Mouse (Mus musculus) gastrocnemius, adult 2 months (tissue): ENCODE results near the gene Dmrt1. TPM values are rescaled to one million over a fixed set of nuclear protein-coding genes. Genes with fewer than 3 reads are reported as not detected.

ENCODE experiments used
- DNase-seq: peaks from one replicate; pipeline ENCODE4 v3.0.0; 2022
- H3K27ac ChIP-seq: fragments of 200-600 bp; 2 replicates; pipeline ENCODE4 v1.8.1; 2022; ENCODE audit warnings: mild to moderate bottlenecking
- H3K4me3 ChIP-seq: fragments of 200-600 bp; 2 replicates; pipeline ENCODE4 v1.8.1; 2022; ENCODE audit warnings: mild to moderate bottlenecking, moderate library complexity
- CTCF ChIP-seq: fragments of 200-600 bp; IDR thresholded peaks from 2 replicates; pipeline ENCODE4 v1.8.1; 2022; ENCODE audit warnings: antibody characterized with exemption, mild to moderate bottlenecking, moderate library complexity
- intact Hi-C: fragments of 180-260 bp; cut with DNase I; formaldehyde crosslinking; loops from one replicate; pipeline ENCODE4 v1.15.1; 2025
- total RNA-seq, 2 experiments: library from RNA; stranded (reverse); gene quantifications; 2 replicates each; pipeline ENCODE4 v1.2.3; 2021

Gene Dmrt1
- total RNA-seq, 2 experiments from 2014 or later, result not detected

- intact Hi-C loops, result no loop called here
- no peak overlapping the region for H3K4me3 ChIP-seq
- no peak overlapping the region for H3K27ac ChIP-seq
- no peak for DNase-seq
- no peak for TF ChIP-seq CTCF
These were observed 147.1 kb downstream of the Dmrt1 start for GRCm38 (mm10) chr19:25652560-25652959.

Other genes starting within 250 kb of the Dmrt1 start
- not detected for gene Dmrt3, start 104.7 kb downstream of the Dmrt1 start, total RNA-seq
- gene Dmrt2, start 166.8 kb downstream of the Dmrt1 start, total RNA-seq, result 1 to 10 TPM; 4.5 to 8.8 TPM